In the genomic region with DNA sequence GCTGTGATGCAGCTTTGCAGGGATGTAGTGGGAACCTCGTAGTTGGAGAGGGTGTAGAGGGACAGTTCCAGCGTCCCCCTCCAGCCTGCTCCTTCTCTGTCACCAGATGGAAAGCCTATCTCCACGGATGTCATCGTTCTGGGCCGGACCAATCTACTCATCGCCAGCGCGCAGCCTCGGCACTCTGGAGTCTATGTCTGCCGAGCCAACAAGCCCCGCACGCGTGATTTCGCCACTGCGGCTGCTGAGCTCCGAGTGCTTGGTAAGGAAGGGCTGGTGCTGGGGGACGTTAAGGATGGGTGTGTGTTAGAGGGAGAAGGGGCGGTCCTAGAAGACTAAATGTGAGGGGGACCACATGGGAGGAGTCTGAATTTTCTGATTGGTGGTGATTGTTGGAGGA, we compare ENCODE assay signal across 9 mouse cellular contexts. TPM values are rescaled to one million over a fixed set of nuclear protein-coding genes. Genes with fewer than 3 reads are reported as not detected.
DNase-seq lines count a peak whose midpoint lies in the region; ATAC-seq lines count a peak whose summit lies in the region.
"Had no signal": no experiment of that assay in that cellular context is flagged by ENCODE, and none has a peak within 500 bp of the region (broad histone marks: within the 10 kb centered on the region; RNA-seq: fewer than 3 reads in every experiment).

No protein-coding gene starts in this region.

- H3K4me1 ChIP-seq in heart, embryonic 11.5 days (ENCODE audit: control insufficient read depth, insufficient read depth, low read length): peaks cover 5% of the 10 kb centered on the region; the same call in 1 of the 2 replicates
- no peaks in the 10 kb centered on the region; the same call in none of the 2 replicates for H3K4me1 ChIP-seq in liver, embryonic 11.5 days (replicated peaks; ENCODE audit: control insufficient read depth, insufficient read depth, low read length)

- intact Hi-C loops in heart, postnatal 36 days (cut with DNase I): loop anchor here (5.0 kb wide), 2 partner anchors 40 to 90 kb away; a partner anchor contains a TSS
- intact Hi-C loops in left cerebral cortex, postnatal 14 days (cut with DNase I): loop anchor here (5.0 kb wide), 1 partner anchor 40 kb away; no protein-coding TSS in a partner anchor

- H3K9ac ChIP-seq in heart, embryonic 11.5 days (ENCODE audit: low read depth, low read length): no peak overlapping the region
- no peak overlapping the region for H3K9ac ChIP-seq in liver, embryonic 11.5 days (ENCODE audit: low read depth, low read length)

- DNase-seq in heart, adult 11 months: peak; percentile 96
- DNase-seq in heart, postnatal 36 days: no peak
- DNase-seq in R1 (ENCODE audit: low read depth, low spot score): peak; percentile 48
- peak; percentile 80 to 88 for DNase-seq in left cerebral cortex, postnatal 14 days (ENCODE audit: low spot score in 2 of 2)
- DNase-seq in urinary bladder, adult 2 months (ENCODE audit: low spot score): no peak
- no peak for DNase-seq in liver, embryonic 11.5 days (ENCODE audit: low spot score)
- no peak for DNase-seq in spleen, postnatal 4 days (ENCODE audit: low spot score in 2 of 2)

- WGBS in heart, embryonic 11.5 days (ENCODE audit: insufficient replicate concordance): 6% methylated on average over 18 of the region's 18 CpGs
- WGBS in liver, embryonic 11.5 days: 10% methylated on average over 18 of the region's 18 CpGs

- peak overlapping the region; percentile 33 for H3K4me2 ChIP-seq in heart, embryonic 11.5 days
- no peak overlapping the region for H3K4me2 ChIP-seq in liver, embryonic 11.5 days

- no peaks in the 10 kb centered on the region for H3K9me3 ChIP-seq in heart, embryonic 11.5 days (replicated peaks; ENCODE audit: control insufficient read depth, low read length)
- H3K9me3 ChIP-seq in liver, embryonic 11.5 days (ENCODE audit: control insufficient read depth, low read length): no peaks in the 10 kb centered on the region

- 0 out of 2 replicates have a peak overlapping the region, but pooled peaks have one; percentile 0 for H3K4me3 ChIP-seq in heart, embryonic 11.5 days (ENCODE audit: low read depth, low read length)
- no peak overlapping the region for H3K4me3 ChIP-seq in liver, embryonic 11.5 days (ENCODE audit: low read depth, low read length)
- H3K4me3 ChIP-seq: myocyte had no signal

- peaks cover 32% of the 10 kb centered on the region for H3K27me3 ChIP-seq in heart, embryonic 11.5 days (ENCODE audit: control insufficient read depth, insufficient read depth, low read length)
- peaks cover 39% of the 10 kb centered on the region for H3K27me3 ChIP-seq in liver, embryonic 11.5 days (replicated peaks; ENCODE audit: control insufficient read depth, insufficient read depth, low read length)

- H3K27ac ChIP-seq in heart, embryonic 11.5 days (ENCODE audit: low read depth, low read length): no peak overlapping the region
- H3K27ac ChIP-seq in liver, embryonic 11.5 days (ENCODE audit: low read depth, low read length): no peak overlapping the region

- no peaks in the 10 kb centered on the region for H3K36me3 ChIP-seq in heart, embryonic 11.5 days (ENCODE audit: control insufficient read depth, insufficient read depth, low read length)
- peaks cover 4% of the 10 kb centered on the region; the same call in 1 of the 2 replicates for H3K36me3 ChIP-seq in liver, embryonic 11.5 days (ENCODE audit: control insufficient read depth, insufficient read depth, low read length)

- ATAC-seq in heart, embryonic 11.5 days (replicated peaks; ENCODE audit: insufficient number of reproducible peaks, low FRiP score, low TSS enrichment): no peak
- no peak for ATAC-seq in liver, embryonic 11.5 days (replicated peaks; ENCODE audit: low FRiP score)

RNA-seq across cellular contexts. Expression of a gene that starts 18.4 kb away (rescaled TPM):
- total RNA-seq in heart, postnatal 36 days (2021): under 1 TPM in 1 of 2 experiments, not detected in 1; 0.08 TPM
- 6.3 and 6.8 TPM in 2 replicates for polyA plus RNA-seq in heart, embryonic 11.5 days (2014; fragmentation: Nextera tagmentation; extraction: Ambion mirVana)
- 1 to 10 TPM; 2.8 to 3.8 TPM for total RNA-seq in left cerebral cortex, postnatal 14 days (2021)
- polyA plus RNA-seq in urinary bladder, adult 2 months (2012; rRNA removed): 2.3 and 2.7 TPM in 2 replicates
- 4.8 and 5.5 TPM in 2 replicates for polyA plus RNA-seq in liver, embryonic 11.5 days (2014; fragmentation: Nextera tagmentation; extraction: Ambion mirVana)
- polyA plus RNA-seq: myocyte had no signal

RNA-seq across cellular contexts. Expression of a gene that starts 21.3 kb away (rescaled TPM):
- 10 to 100 TPM in 1 of 2 experiments, 1 to 10 TPM in 1; 9.8 to 10.7 TPM for total RNA-seq in heart, postnatal 36 days (2021)
- polyA plus RNA-seq in heart, embryonic 11.5 days (2014; fragmentation: Nextera tagmentation; extraction: Ambion mirVana): 11.4 and 11.8 TPM in 2 replicates
- 10 to 100 TPM; 20.5 to 26.1 TPM for total RNA-seq in left cerebral cortex, postnatal 14 days (2021)
- polyA plus RNA-seq in urinary bladder, adult 2 months (2012; rRNA removed): 12.5 and 15.9 TPM in 2 replicates
- polyA plus RNA-seq in liver, embryonic 11.5 days (2014; fragmentation: Nextera tagmentation; extraction: Ambion mirVana): 12.0 and 15.0 TPM in 2 replicates

Comparison
In these comparisons a context has a peak if more than half of its experiments do, and no peak if none do; other contexts are left out.
1. DNase-seq: peak in heart, adult 11 months (single experiment), R1 (single experiment) and left cerebral cortex, postnatal 14 days (2 of 2); none in heart, postnatal 36 days (0 of 2), urinary bladder, adult 2 months (single experiment), liver, embryonic 11.5 days (single experiment) and spleen, postnatal 4 days (0 of 2).